In the genomic region with DNA sequence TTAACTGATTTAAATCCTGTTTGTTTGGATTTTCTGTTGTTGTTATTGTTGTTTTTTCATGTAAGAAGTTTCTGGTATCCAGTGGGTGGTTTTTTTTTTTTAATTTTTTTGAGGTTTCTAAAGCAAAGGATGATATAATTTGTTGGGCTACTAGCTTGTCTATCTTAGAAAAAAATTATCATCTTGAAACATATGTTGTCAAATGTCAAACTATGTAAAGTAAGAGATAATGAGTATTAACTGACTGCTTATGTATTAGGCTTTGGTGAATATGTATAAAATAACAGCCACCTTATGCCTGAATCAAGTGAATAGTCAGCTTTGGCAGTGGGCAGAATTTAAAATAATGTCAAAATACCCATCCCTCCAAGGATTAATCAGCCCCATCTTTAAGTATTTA, we compare ENCODE assay signal across 22 mouse cellular contexts.
DNase-seq lines count a peak whose midpoint lies in the region; ATAC-seq and TF ChIP-seq lines count a peak whose summit lies in the region.
"Had no signal": no experiment of that assay in that cellular context is flagged by ENCODE, and none has a peak within 500 bp of the region (broad histone marks: within the 10 kb centered on the region; RNA-seq: fewer than 3 reads in every experiment).

No protein-coding gene starts in this region.

- peak; percentile 42; the same call in 1 of the 2 replicates for ATAC-seq in megakaryocyte progenitor cell, adult 5-6 weeks (replicated peaks; ENCODE audit: poor library complexity)
- peak; percentile 37; the same call in 1 of the 2 replicates for ATAC-seq in megakaryocyte-erythroid progenitor cell, adult 5-6 weeks (replicated peaks; ENCODE audit: low FRiP score, low TSS enrichment, poor library complexity, severe bottlenecking)
- ATAC-seq: activated CD4-positive, CD25-positive, alpha-beta regulatory T cell, adult 4 months; CD4-positive, CD25-positive, alpha-beta regulatory T cell, adult 4 months; Patski had no signal

- TF ChIP-seq RAD21 in MEL (IDR thresholded peaks at IDR 0.05; ENCODE audit: low read depth, low read length): no peak

- no peaks in the 10 kb centered on the region for H3K27me3 ChIP-seq in MEL (ENCODE audit: control insufficient read depth in 1 of 2, insufficient read depth in 2 of 2, low read length in 2 of 2)
- H3K27me3 ChIP-seq: CH12.LX, Patski had no signal

- no peak for TF ChIP-seq POLR2A in MEL (IDR thresholded peaks at IDR 0.05; ENCODE audit: control insufficient read depth in 1 of 2, insufficient read depth in 1 of 2, low read depth in 1 of 2, low read length in 2 of 2, poor library complexity in 1 of 2)

- peaks cover 0 to 3% of the 10 kb centered on the region in 2 experiments; a peak in 1 of 4 replicates for H3K36me3 ChIP-seq in MEL (ENCODE audit: control insufficient read depth in 1 of 2, insufficient read depth in 2 of 2, low read length in 2 of 2)
- H3K36me3 ChIP-seq: G1E had no signal

- intact Hi-C loops in left cerebral cortex, adult 2 months (cut with DNase I): no loop called here

- H3K9me3 ChIP-seq in MEL (replicated peaks; ENCODE audit: insufficient read depth, low read length): no peaks in the 10 kb centered on the region
- H3K9me3 ChIP-seq: G1E had no signal

- no peak overlapping the region for H3K9ac ChIP-seq in MEL (ENCODE audit: control insufficient read depth, low read depth, low read length, poor library complexity, severe bottlenecking)

- DNase-seq in MEL (ENCODE audit: low read depth, low spot score): no peak
- DNase-seq in left cerebral cortex, adult 2 months (ENCODE audit: extremely low spot score in 1 of 2, low spot score in 2 of 2): no peak
- DNase-seq in kidney, postnatal 4 days: no peak
- no peak for DNase-seq in thymus, postnatal 4 days
- DNase-seq: adrenal gland, adult 2 months; adrenal gland, adult 8-10 months; adrenal gland, postnatal 10 days; adrenal gland, postnatal 14 days; adrenal gland, postnatal 25 days; adrenal gland, postnatal 36 days; B cell, adult 2 months; cerebellum, adult 11 months; cerebellum, adult 11-12 months; cerebellum, adult 18-20 months; cerebellum, adult 2 months had no signal

- no peak for TF ChIP-seq CTCF in MEL (IDR thresholded peaks at IDR 0.05 in 2 of 3, conservative IDR thresholded peaks at IDR 0.05 in 1 of 3; ENCODE audit: control insufficient read depth in 1 of 3, insufficient read depth in 1 of 3, low read depth in 2 of 3, low read length in 3 of 3, poor library complexity in 1 of 3, severe bottlenecking in 1 of 3)
- TF ChIP-seq CTCF in left cerebral cortex, adult 2 months (IDR thresholded peaks at IDR 0.05): no peak

- H3K4me3 ChIP-seq in MEL (ENCODE audit: control insufficient read depth in 1 of 2, insufficient read depth in 1 of 2, low read depth in 2 of 2, low read length in 2 of 2): no peak overlapping the region
- no peak overlapping the region for H3K4me3 ChIP-seq in left cerebral cortex, adult 2 months

- peaks cover 0 to 6% of the 10 kb centered on the region in 2 experiments; a peak in 2 of 4 replicates for H3K4me1 ChIP-seq in MEL (ENCODE audit: control insufficient read depth in 1 of 2, insufficient read depth in 2 of 2, low read length in 2 of 2)

- no peaks in the 10 kb centered on the region for H3K79me2 ChIP-seq in MEL (ENCODE audit: control insufficient read depth, insufficient read depth, low read length, poor library complexity)

- peak; percentile 53 to 56; a peak in 2 of 4 replicates for TF ChIP-seq EP300 in MEL (IDR thresholded peaks at IDR 0.05; ENCODE audit: low read depth in 1 of 2, low read length in 2 of 2)

- no peak overlapping the region for H3K27ac ChIP-seq in MEL (ENCODE audit: control insufficient read depth, low read depth, low read length)
- no peak overlapping the region for H3K27ac ChIP-seq in left cerebral cortex, adult 2 months

TF ChIP-seq in MEL, 35 proteins besides CTCF, POLR2A, EP300 and RAD21:
- TF ChIP-seq ZNF384 (IDR thresholded peaks at IDR 0.05; ENCODE audit: low read depth, low read length) (peak; percentile 60; the same call in 1 of the 2 replicates), BHLHE40 (IDR thresholded peaks at IDR 0.05; ENCODE audit: borderline replicate concordance, low read depth, low read length) (no peak), ETS1 (IDR thresholded peaks at IDR 0.05; ENCODE audit: low read depth, low read length) (peak; percentile 40; the same call in 1 of the 2 replicates), TCF12 (IDR thresholded peaks at IDR 0.05; ENCODE audit: low read depth, low read length) (peak; percentile 69)
